Mouse (Mus musculus): Measurements from ENCODE around the gene Gpi1. TPM values are rescaled to one million over a fixed set of nuclear protein-coding genes. Genes with fewer than 3 reads are reported as not detected.

The Gpi1 gene
- 167 and 200 TPM in 2 replicates for polyA plus RNA-seq (2015; fragmentation: Nextera tagmentation; extraction: Ambion mirVana)

DNA sequence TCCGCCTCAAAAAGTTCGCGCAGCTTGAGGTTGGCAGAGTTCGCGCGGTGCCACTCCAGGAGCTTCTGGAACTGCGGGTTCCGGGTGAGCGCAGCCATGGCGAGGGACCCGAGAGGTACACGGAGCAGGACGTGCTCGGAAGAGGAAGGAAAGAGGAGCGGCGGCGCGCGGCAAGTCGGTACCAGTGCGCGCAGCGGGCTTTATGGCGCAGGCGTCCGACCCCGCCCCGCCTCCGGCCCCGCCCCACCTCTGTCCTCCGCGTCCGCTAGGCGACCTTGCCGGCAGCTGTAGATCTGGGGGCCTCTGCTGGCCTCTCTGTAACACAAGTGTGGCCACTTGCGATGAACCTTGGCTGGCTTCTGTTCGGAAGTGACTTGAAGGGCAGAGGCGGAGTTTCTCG is at the start of gene Gpi1:
Gene Gpi1 (minus strand): TSS at position 221 of the 400 bp plus-strand sequence.

GRCm38 (mm10) chr7:34250738-34251137 is 20.6 kb upstream of the Gpi1 start, which contains the start of gene Gm6096:
Gm6096 (plus strand) TSS chr7:34251038.

DNA sequence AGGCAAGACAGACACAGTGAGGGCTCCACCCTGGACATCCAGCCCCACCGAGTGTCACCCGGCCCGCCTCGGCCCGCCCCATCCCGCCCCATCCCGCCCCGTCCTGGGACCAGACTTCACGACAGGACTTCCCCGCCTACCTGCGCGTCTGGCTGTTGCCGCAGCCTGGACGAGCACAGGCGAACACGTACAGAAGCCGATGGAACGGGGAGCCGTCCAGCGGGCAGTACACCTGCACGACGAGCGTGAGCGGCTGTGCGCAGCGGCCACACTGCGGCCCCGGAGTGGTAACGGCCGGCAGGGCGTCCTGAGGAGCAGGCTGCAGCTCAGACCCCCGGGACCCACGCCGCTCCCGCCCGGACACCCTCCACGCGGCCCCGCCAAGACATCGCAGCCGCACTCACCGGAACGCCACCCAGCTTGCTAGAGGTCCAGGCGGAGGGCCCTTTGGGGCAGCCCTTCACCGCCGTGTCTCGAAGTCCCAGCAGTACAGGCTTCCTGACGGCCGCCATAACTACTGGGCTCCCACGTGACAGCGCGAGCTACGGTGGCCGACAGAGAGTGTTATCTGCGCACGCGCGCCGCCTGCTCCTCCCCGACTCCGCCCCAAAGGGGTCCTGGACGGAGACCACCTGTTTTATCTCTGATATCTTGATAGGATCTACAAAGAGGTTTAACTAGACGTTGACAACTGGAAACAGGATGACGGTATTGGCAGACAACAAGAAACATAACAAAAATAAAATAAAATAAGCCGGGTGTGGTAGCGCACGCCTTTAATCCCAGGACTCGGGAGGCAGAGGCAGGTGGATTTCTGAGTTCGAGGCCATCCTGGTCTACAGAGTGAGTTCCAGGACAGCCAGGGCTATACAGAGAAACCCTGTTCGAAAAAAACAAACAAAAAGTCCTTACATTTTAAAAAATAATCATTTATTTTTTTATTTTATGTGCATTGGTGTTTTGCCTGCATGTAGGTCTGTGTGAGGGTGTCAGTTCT is 33.7 kb downstream of the Gpi1 start, which contains the start of gene Pdcd2l:
Gene Pdcd2l (minus strand): TSS at position 530 of the 997 bp plus-strand sequence.

DNA sequence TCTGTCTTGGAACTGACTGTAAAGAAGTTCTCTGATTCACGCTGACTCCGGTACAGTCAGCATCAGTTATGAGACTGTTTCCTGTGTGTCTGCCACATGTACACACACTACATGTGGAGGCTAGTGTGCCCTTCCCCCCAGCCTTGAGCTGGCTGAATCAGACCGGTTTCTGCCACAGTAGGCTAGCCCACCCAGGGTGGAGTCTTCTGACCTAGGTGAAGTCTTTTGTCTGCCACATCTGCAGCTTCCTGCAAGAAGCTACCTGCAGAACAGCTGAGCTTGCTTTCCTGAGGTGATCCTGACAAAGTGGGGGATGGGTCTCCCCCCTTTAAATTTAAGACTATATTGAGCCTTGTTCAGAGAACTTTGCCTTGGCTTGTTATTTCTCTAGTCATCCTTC is 60.7 kb downstream of the Gpi1 start, which contains the start of gene Uba2:
Gene Uba2 (minus strand): TSS at position 146 of the 400 bp plus-strand sequence.

Other genes starting within 250 kb of the Gpi1 start
- not detected in 2 replicates for gene Scgb2b27, start 216.4 kb downstream of the Gpi1 start, polyA plus RNA-seq (2015; fragmentation: Nextera tagmentation; extraction: Ambion mirVana)
- gene Scgb1b27, start 208.9 kb downstream of the Gpi1 start, polyA plus RNA-seq (2015; fragmentation: Nextera tagmentation; extraction: Ambion mirVana): not detected in 2 replicates
- not detected in 2 replicates for gene Scgb1b30, start 134.9 kb downstream of the Gpi1 start, polyA plus RNA-seq (2015; fragmentation: Nextera tagmentation; extraction: Ambion mirVana)
- gene Wtip, start 97.1 kb downstream of the Gpi1 start, polyA plus RNA-seq (2015; fragmentation: Nextera tagmentation; extraction: Ambion mirVana): 7.6 and 7.7 TPM in 2 replicates
- 91.6 and 110 TPM in 2 replicates for gene Uba2, start 60.7 kb downstream of the Gpi1 start, polyA plus RNA-seq (2015; fragmentation: Nextera tagmentation; extraction: Ambion mirVana)
- 51.6 and 55.0 TPM in 2 replicates for gene Pdcd2l, start 33.7 kb downstream of the Gpi1 start, polyA plus RNA-seq (2015; fragmentation: Nextera tagmentation; extraction: Ambion mirVana)
- not detected in 2 replicates for gene Gm6096, start 20.7 kb upstream of the Gpi1 start, polyA plus RNA-seq (2015; fragmentation: Nextera tagmentation; extraction: Ambion mirVana)
- 29.2 and 31.1 TPM in 2 replicates for gene 4931406P16Rik, start 83.2 kb upstream of the Gpi1 start, polyA plus RNA-seq (2015; fragmentation: Nextera tagmentation; extraction: Ambion mirVana)
- 46.0 and 64.8 TPM in 2 replicates for gene Lsm14a, start 163.0 kb upstream of the Gpi1 start, polyA plus RNA-seq (2015; fragmentation: Nextera tagmentation; extraction: Ambion mirVana)